Comparison of ENCODE assay signal across 16 mouse cellular contexts in genomic region chr8:12481918-12482317, GRCm38 (mm10).
A peak's percentile ranks its signal among the peaks of the same experiment; 100 is the strongest.
DNase-seq lines count a peak whose midpoint lies in the region; ATAC-seq lines count a peak whose summit lies in the region.
"Had no signal": no experiment of that assay in that cellular context is flagged by ENCODE, and none has a peak within 500 bp of the region (broad histone marks: within the 10 kb centered on the region; RNA-seq: fewer than 3 reads in every experiment).

No protein-coding gene starts in this region.

- no peak overlapping the region for H3K4me2 ChIP-seq in midbrain, embryonic 13.5 days (replicated peaks)
- no peak overlapping the region for H3K4me2 ChIP-seq in hindbrain, embryonic 11.5 days (replicated peaks; ENCODE audit: low read depth, low read length)
- H3K4me2 ChIP-seq: embryonic facial prominence, embryonic 12.5 days; liver, embryonic 15.5 days had no signal

- no peaks in the 10 kb centered on the region for H3K36me3 ChIP-seq in midbrain, embryonic 10.5 days
- H3K36me3 ChIP-seq in midbrain, embryonic 13.5 days = no peaks in the 10 kb centered on the region
- H3K36me3 ChIP-seq in hindbrain, embryonic 11.5 days (ENCODE audit: control insufficient read depth, insufficient read depth, low read length) = no peaks in the 10 kb centered on the region
- H3K36me3 ChIP-seq: embryonic facial prominence, embryonic 12.5 days; limb, embryonic 10.5 days; liver, embryonic 15.5 days had no signal

- 56% methylated on average over 14 of the region's 14 CpGs for WGBS in midbrain, embryonic 10.5 days
- 24% methylated on average over 14 of the region's 14 CpGs for WGBS in midbrain, embryonic 13.5 days
- 39% methylated on average over 14 of the region's 14 CpGs for WGBS in hindbrain, embryonic 11.5 days

- no peak overlapping the region for H3K9ac ChIP-seq in midbrain, embryonic 13.5 days (replicated peaks)
- no peak overlapping the region; the same call in 1 of the 2 replicates for H3K9ac ChIP-seq in hindbrain, embryonic 11.5 days (ENCODE audit: low read depth, low read length)
- H3K9ac ChIP-seq: embryonic facial prominence, embryonic 12.5 days; liver, embryonic 15.5 days had no signal

- peaks cover 84% of the 10 kb centered on the region for H3K27me3 ChIP-seq in midbrain, embryonic 10.5 days (ENCODE audit: low read depth, poor library complexity, severe bottlenecking)
- peaks cover 69% of the 10 kb centered on the region for H3K27me3 ChIP-seq in midbrain, embryonic 13.5 days
- H3K27me3 ChIP-seq in hindbrain, embryonic 11.5 days (ENCODE audit: control insufficient read depth, insufficient read depth, low read length) = peaks cover 2% of the 10 kb centered on the region; the same call in 1 of the 2 replicates

- H3K4me1 ChIP-seq in midbrain, embryonic 10.5 days = peaks cover 87% of the 10 kb centered on the region
- peaks cover 61% of the 10 kb centered on the region for H3K4me1 ChIP-seq in midbrain, embryonic 13.5 days (replicated peaks)
- H3K4me1 ChIP-seq in hindbrain, embryonic 11.5 days (replicated peaks; ENCODE audit: control insufficient read depth, insufficient read depth, low read length) = peaks cover 7% of the 10 kb centered on the region; the same call in 1 of the 2 replicates
- H3K4me1 ChIP-seq: liver, embryonic 15.5 days had no signal

- DNase-seq in midbrain, embryonic 10.5 days (ENCODE audit: low spot score) = no peak
- peak; percentile 62 for DNase-seq in R1 (ENCODE audit: low read depth, low spot score)
- DNase-seq in hindbrain, embryonic 11.5 days (ENCODE audit: low spot score) = peak; percentile 60
- DNase-seq in retina, embryonic 14.5 days (ENCODE audit: low spot score) = peak; percentile 86
- DNase-seq in frontal cortex, postnatal 14 days (ENCODE audit: low spot score in 2 of 2) = no peak
- DNase-seq in lung, postnatal 36 days = no peak
- DNase-seq in heart, adult 11 months = no peak
- DNase-seq: heart, postnatal 4 days; kidney, adult 8-10 months; lung, postnatal 4 days; spleen, adult 18-20 months had no signal

- no peak overlapping the region for H3K4me3 ChIP-seq in midbrain, embryonic 10.5 days
- no peak overlapping the region for H3K4me3 ChIP-seq in midbrain, embryonic 13.5 days (replicated peaks)
- no peak overlapping the region for H3K4me3 ChIP-seq in hindbrain, embryonic 11.5 days (ENCODE audit: low read depth, low read length)
- H3K4me3 ChIP-seq: embryonic facial prominence, embryonic 12.5 days; limb, embryonic 10.5 days; liver, embryonic 15.5 days; myocyte had no signal

- no peak; the same call in 1 of the 2 replicates for ATAC-seq in midbrain, embryonic 13.5 days
- peak; percentile 59 for ATAC-seq in hindbrain, embryonic 11.5 days (ENCODE audit: low FRiP score)

- peak overlapping the region; percentile 53 for H3K27ac ChIP-seq in midbrain, embryonic 10.5 days (replicated peaks)
- no peak overlapping the region; the same call in 1 of the 2 replicates for H3K27ac ChIP-seq in midbrain, embryonic 13.5 days
- H3K27ac ChIP-seq in hindbrain, embryonic 11.5 days (ENCODE audit: low read depth, low read length) = peak overlapping the region; percentile 48; the same call in 1 of the 2 replicates
- H3K27ac ChIP-seq: embryonic facial prominence, embryonic 12.5 days; limb, embryonic 10.5 days; liver, embryonic 15.5 days had no signal

- H3K9me3 ChIP-seq in midbrain, embryonic 10.5 days (replicated peaks) = peaks cover 1% of the 10 kb centered on the region; the same call in 1 of the 2 replicates
- H3K9me3 ChIP-seq in midbrain, embryonic 13.5 days = no peaks in the 10 kb centered on the region
- H3K9me3 ChIP-seq in hindbrain, embryonic 11.5 days (ENCODE audit: control insufficient read depth, low read length) = no peaks in the 10 kb centered on the region
- H3K9me3 ChIP-seq: limb, embryonic 10.5 days; liver, embryonic 15.5 days had no signal

Comparison
In these comparisons a context has a peak if more than half of its experiments do, and no peak if none do; other contexts are left out.
1. DNase-seq: peak in R1 (single experiment), hindbrain, embryonic 11.5 days (single experiment) and retina, embryonic 14.5 days (single experiment); none in midbrain, embryonic 10.5 days (single experiment), frontal cortex, postnatal 14 days (0 of 2), lung, postnatal 36 days (single experiment) and heart, adult 11 months (single experiment).